Mouse (Mus musculus): ENCODE measurements around the gene Fibp. TPM values are rescaled to one million over a fixed set of nuclear protein-coding genes. Genes with fewer than 3 reads are reported as not detected.

The Fibp gene
- total and polyA plus RNA-seq, 3 experiments: 47.1 to 88.3 (median 52.9) TPM

- H3K36me3 ChIP-seq (ENCODE audit: control insufficient read depth, insufficient read depth, low read length): peaks cover 12% of the 10 kb centered on the region
- intact Hi-C loops (cut with DNase I): loop anchor here (2.0 kb wide), 1 partner anchor 23 kb away; no protein-coding TSS in a partner anchor
- peak overlapping the region; percentile 64 for H3K4me3 ChIP-seq
- DNase-seq: no peak
- H3K4me1 ChIP-seq (ENCODE audit: control insufficient read depth, insufficient read depth, low read length): peaks cover 6% of the 10 kb centered on the region
- no peak for TF ChIP-seq EP300 (IDR thresholded peaks at IDR 0.05; ENCODE audit: insufficient read depth, low read depth, low read length)
- no peaks in the 10 kb centered on the region for H3K27me3 ChIP-seq (ENCODE audit: control insufficient read depth, insufficient read depth, low read length)
- H3K79me2 ChIP-seq (replicated peaks; ENCODE audit: control insufficient read depth, insufficient read depth, low read length): peaks cover 6% of the 10 kb centered on the region
- H3K27ac ChIP-seq: peak overlapping the region; percentile 99
- WGBS: 42% methylated on average over 8 of the region's 8 CpGs
- H3K9ac ChIP-seq (ENCODE audit: low read depth, low read length): peak overlapping the region; percentile 97
These were observed 4.8 kb upstream of the Fibp start for GRCm38 (mm10) chr19:5455568-5455967.

GRCm38 (mm10) chr19:5456241-5456921 lies 4.0 kb upstream of the Fibp start:
- Histone ChIP-seq H3K9ac (ENCODE audit: low read depth, low read length) (peak overlapping the region; percentile 97), H3K4me3 (peak overlapping the region; percentile 64), H3K27me3 (ENCODE audit: control insufficient read depth, insufficient read depth, low read length) (no peaks in the 10 kb centered on the region), H3K4me1 (ENCODE audit: control insufficient read depth, insufficient read depth, low read length) (peaks cover 7% of the 10 kb centered on the region), H3K79me2 (replicated peaks; ENCODE audit: control insufficient read depth, insufficient read depth, low read length) (peaks cover 6% of the 10 kb centered on the region), H3K27ac (peak overlapping the region; percentile 99), H3K36me3 (ENCODE audit: control insufficient read depth, insufficient read depth, low read length) (peaks cover 12% of the 10 kb centered on the region)
- TF ChIP-seq CTCF (IDR thresholded peaks at IDR 0.05): no peak
- TF ChIP-seq EP300 (IDR thresholded peaks at IDR 0.05; ENCODE audit: insufficient read depth, low read depth, low read length): peak; percentile 78; the same call in 1 of the 2 replicates
- peak; percentile 74 for TF ChIP-seq POLR2A (IDR thresholded peaks at IDR 0.05; ENCODE audit: insufficient read depth, low read depth, low read length)
- 7% methylated on average over 26 of the region's 26 CpGs for WGBS
- DNase-seq: peak; percentile 70 to 74
- intact Hi-C loops (cut with DNase I): loop anchor here (1.0 kb wide), 1 partner anchor 90 kb away; the partner anchor contains the start of gene Eif1ad

- H3K4me1 ChIP-seq (ENCODE audit: control insufficient read depth, insufficient read depth, low read length): peaks cover 7% of the 10 kb centered on the region
- H3K27me3 ChIP-seq (ENCODE audit: control insufficient read depth, insufficient read depth, low read length): no peaks in the 10 kb centered on the region
- H3K9ac ChIP-seq (ENCODE audit: low read depth, low read length): peak overlapping the region; percentile 97
- H3K4me3 ChIP-seq: peak overlapping the region; percentile 64
- intact Hi-C loops (cut with DNase I): loop anchor here (1.0 kb wide), 1 partner anchor 91 kb away; the partner anchor contains the start of gene Eif1ad
- peak; percentile 96 to 97 for DNase-seq
- H3K36me3 ChIP-seq (ENCODE audit: control insufficient read depth, insufficient read depth, low read length): peaks cover 12% of the 10 kb centered on the region
- peak; percentile 95 for TF ChIP-seq POLR2A (IDR thresholded peaks at IDR 0.05; ENCODE audit: insufficient read depth, low read depth, low read length)
- TF ChIP-seq EP300 (IDR thresholded peaks at IDR 0.05; ENCODE audit: insufficient read depth, low read depth, low read length): peak; percentile 46; the same call in 1 of the 2 replicates
- TF ChIP-seq CTCF (IDR thresholded peaks at IDR 0.05): peak; percentile 25; the same call in 1 of the 2 replicates
- under 1% methylated on average over 70 of the region's 70 CpGs for WGBS
- H3K27ac ChIP-seq: peak overlapping the region; percentile 99
- peaks cover 6% of the 10 kb centered on the region for H3K79me2 ChIP-seq (replicated peaks; ENCODE audit: control insufficient read depth, insufficient read depth, low read length)
These were observed 3.3 kb upstream of the Fibp start for GRCm38 (mm10) chr19:5456922-5457745.

GRCm38 (mm10) chr19:5457746-5458442 lies 2.5 kb upstream of the Fibp start, which contains the start of gene Ccdc85b:
TSS of gene Ccdc85b (minus strand) at chr19:5457894.
- H3K4me3 ChIP-seq: peak within 1 kb of the TSS; percentile 64
- H3K4me1 ChIP-seq (ENCODE audit: control insufficient read depth, insufficient read depth, low read length): peaks cover 7% of the 10 kb centered on the region
- no peak for DNase-seq
- no peaks in the 10 kb centered on the region for H3K27me3 ChIP-seq (ENCODE audit: control insufficient read depth, insufficient read depth, low read length)
- intact Hi-C loops (cut with DNase I): no loop called here
- H3K79me2 ChIP-seq (replicated peaks; ENCODE audit: control insufficient read depth, insufficient read depth, low read length): peaks cover 6% of the 10 kb centered on the region
- H3K9ac ChIP-seq (ENCODE audit: low read depth, low read length): peak within 1 kb of the TSS; percentile 97
- TF ChIP-seq EP300 (IDR thresholded peaks at IDR 0.05; ENCODE audit: insufficient read depth, low read depth, low read length): no peak
- no peak for TF ChIP-seq CTCF (IDR thresholded peaks at IDR 0.05)
- TF ChIP-seq POLR2A (IDR thresholded peaks at IDR 0.05; ENCODE audit: insufficient read depth, low read depth, low read length): no peak
- H3K36me3 ChIP-seq (ENCODE audit: control insufficient read depth, insufficient read depth, low read length): peaks cover 12% of the 10 kb centered on the region
- H3K27ac ChIP-seq: peak within 1 kb of the TSS; percentile 99
- 13% methylated on average over 14 of the region's 14 CpGs for WGBS

- peak in 1 of 2 experiments; percentile 48 for DNase-seq
- Histone ChIP-seq H3K4me1 (ENCODE audit: control insufficient read depth, insufficient read depth, low read length) (peaks cover 9% of the 10 kb centered on the region), H3K27me3 (ENCODE audit: control insufficient read depth, insufficient read depth, low read length) (no peaks in the 10 kb centered on the region), H3K4me3 (no peak overlapping the region), H3K79me2 (replicated peaks; ENCODE audit: control insufficient read depth, insufficient read depth, low read length) (peaks cover 6% of the 10 kb centered on the region), H3K36me3 (ENCODE audit: control insufficient read depth, insufficient read depth, low read length) (peaks cover 8% of the 10 kb centered on the region), H3K9ac (ENCODE audit: low read depth, low read length) (no peak overlapping the region), H3K27ac (no peak overlapping the region; the same call in 1 of the 2 replicates)
- 54% methylated on average over 7 of the region's 7 CpGs for WGBS
- intact Hi-C loops (cut with DNase I): no loop called here
- 0 out of 2 replicates have a peak, but pooled peaks have one; percentile 34 for TF ChIP-seq EP300 (IDR thresholded peaks at IDR 0.05; ENCODE audit: insufficient read depth, low read depth, low read length)
- TF ChIP-seq CTCF (IDR thresholded peaks at IDR 0.05): no peak
These were observed 1.4 kb upstream of the Fibp start for GRCm38 (mm10) chr19:5459019-5459418.

Data from heart, adult 2 months (tissue).